8 mouse cellular contexts compared by ENCODE assay signal in genomic region chr14:54617152-54617896, GRCm38 (mm10). TPM values are rescaled to one million over a fixed set of nuclear protein-coding genes. Genes with fewer than 3 reads are reported as not detected.
DNase-seq lines count a peak whose midpoint lies in the region; ATAC-seq and TF ChIP-seq lines count a peak whose summit lies in the region.
"Had no signal": no experiment of that assay in that cellular context is flagged by ENCODE, and none has a peak within 500 bp of the region (broad histone marks: within the 10 kb centered on the region; RNA-seq: fewer than 3 reads in every experiment).

No protein-coding gene starts in this region.

- H3K9ac ChIP-seq in liver, postnatal 0 days (replicated peaks) = peak overlapping the region; percentile 75

- peak; percentile 6; the same call in 1 of the 2 replicates for TF ChIP-seq CTCF in brain, embryonic 14.5 days (IDR thresholded peaks at IDR 0.05; ENCODE audit: borderline replicate concordance, extremely low read depth, insufficient read depth, insufficient read length)
- peak; percentile 46 for TF ChIP-seq CTCF in liver, postnatal 0 days (IDR thresholded peaks at IDR 0.05; ENCODE audit: low read depth)

- H3K4me1 ChIP-seq in liver, postnatal 0 days (ENCODE audit: insufficient read depth) = peaks cover 10% of the 10 kb centered on the region; the same call in 1 of the 2 replicates

- H3K27me3 ChIP-seq in liver, postnatal 0 days (ENCODE audit: insufficient read depth, low read length) = no peaks in the 10 kb centered on the region

- TF ChIP-seq POLR2A in brain, embryonic 14.5 days (IDR thresholded peaks at IDR 0.05; ENCODE audit: borderline replicate concordance, extremely low read depth, insufficient read depth, insufficient read length, poor library complexity, severe bottlenecking) = no peak

- H3K9me3 ChIP-seq in liver, postnatal 0 days (ENCODE audit: low read length) = no peaks in the 10 kb centered on the region

- DNase-seq in retina, embryonic 14.5 days (ENCODE audit: low spot score) = peak; percentile 46
- DNase-seq in retina, postnatal 1 day = no peak
- peak; percentile 43 for DNase-seq in brain, embryonic 14.5 days (ENCODE audit: low read depth)
- DNase-seq in liver, postnatal 0 days = peak; percentile 52
- DNase-seq in thymus, postnatal 25 days = peak; percentile 26
- no peak for DNase-seq in gastrocnemius, postnatal 25 days

- 2% methylated on average over 38 of the region's 38 CpGs for WGBS in liver, postnatal 0 days (ENCODE audit: insufficient replicate concordance)

- ATAC-seq in hematopoietic stem cell, adult 5-6 weeks (replicated peaks in 1 of 2; ENCODE audit: insufficient read depth in 1 of 2, low FRiP score in 2 of 2, low TSS enrichment in 1 of 2, low read depth in 1 of 2, poor library complexity in 2 of 2, severe bottlenecking in 2 of 2) = peak; percentile 18 to 24; a peak in 1 of 4 replicates
- peak; percentile 58 for ATAC-seq in liver, postnatal 0 days

- TF ChIP-seq EP300 in liver, postnatal 0 days (IDR thresholded peaks at IDR 0.05; ENCODE audit: low read depth) = no peak

- peaks cover 15% of the 10 kb centered on the region for H3K36me3 ChIP-seq in liver, postnatal 0 days (replicated peaks; ENCODE audit: insufficient read depth, low read length)

- H3K4me2 ChIP-seq in liver, postnatal 0 days (ENCODE audit: low read depth, low read length) = peak overlapping the region; percentile 82

- peak overlapping the region; percentile 71 for H3K27ac ChIP-seq in liver, postnatal 0 days (ENCODE audit: low read depth)

- peak overlapping the region; percentile 81 for H3K4me3 ChIP-seq in liver, postnatal 0 days (ENCODE audit: low read depth, low read length)

RNA-seq across cellular contexts. Expression of gene Psmb5, which starts 0.5 kb away (rescaled TPM):
- 257 and 335 TPM in 2 replicates for polyA plus RNA-seq in brain, embryonic 14.5 days (2012; rRNA removed)
- 27.2 and 41.8 TPM in 2 replicates for total RNA-seq in hematopoietic stem cell, adult 5-6 weeks (2017)
- 148 and 157 TPM in 2 replicates for polyA plus RNA-seq in liver, postnatal 0 days (2015; fragmentation: Nextera tagmentation; extraction: Ambion mirVana)
- 100 to 1,000 TPM; 175 to 184 TPM for total RNA-seq in gastrocnemius, postnatal 25 days (2021)

RNA-seq across cellular contexts. Expression of gene Psmb11, which starts 3.9 kb away (rescaled TPM):
- 0.07 TPM in 1 of 2 replicates, not detected in the other for polyA plus RNA-seq in brain, embryonic 14.5 days (2012; rRNA removed)
- not detected in 2 replicates for total RNA-seq in hematopoietic stem cell, adult 5-6 weeks (2017)
- not detected in 2 replicates for polyA plus RNA-seq in liver, postnatal 0 days (2015; fragmentation: Nextera tagmentation; extraction: Ambion mirVana)
- total RNA-seq in gastrocnemius, postnatal 25 days (2021) = not detected
- polyA plus RNA-seq: large intestine, adult 2 months had no signal

RNA-seq across cellular contexts. Expression of gene 4931414P19Rik, which starts 11.5 kb away (rescaled TPM):
- 12.8 and 14.5 TPM in 2 replicates for polyA plus RNA-seq in brain, embryonic 14.5 days (2012; rRNA removed)
- 3.8 and 15.3 TPM in 2 replicates for total RNA-seq in hematopoietic stem cell, adult 5-6 weeks (2017)
- 1.2 and 1.4 TPM in 2 replicates for polyA plus RNA-seq in liver, postnatal 0 days (2015; fragmentation: Nextera tagmentation; extraction: Ambion mirVana)
- 1 to 10 TPM; 2.9 to 3.4 TPM for total RNA-seq in gastrocnemius, postnatal 25 days (2021)

RNA-seq across cellular contexts. Expression of gene Gm17606, which starts 23.4 kb away (rescaled TPM):
- polyA plus RNA-seq in brain, embryonic 14.5 days (2012; rRNA removed) = not detected in 2 replicates
- total RNA-seq in hematopoietic stem cell, adult 5-6 weeks (2017) = not detected in 2 replicates
- not detected in 2 replicates for polyA plus RNA-seq in liver, postnatal 0 days (2015; fragmentation: Nextera tagmentation; extraction: Ambion mirVana)
- total RNA-seq in gastrocnemius, postnatal 25 days (2021) = not detected
- polyA plus RNA-seq: large intestine, adult 2 months had no signal

RNA-seq across cellular contexts. Expression of gene Cdh24, which starts 23.8 kb away (rescaled TPM):
- polyA plus RNA-seq in brain, embryonic 14.5 days (2012; rRNA removed) = 73.5 and 75.5 TPM in 2 replicates
- total RNA-seq in hematopoietic stem cell, adult 5-6 weeks (2017) = 1.4 and 2.3 TPM in 2 replicates
- 0.09 and 0.11 TPM in 2 replicates for polyA plus RNA-seq in liver, postnatal 0 days (2015; fragmentation: Nextera tagmentation; extraction: Ambion mirVana)
- total RNA-seq in gastrocnemius, postnatal 25 days (2021) = under 1 TPM; 0.28 to 0.38 TPM

Comparison
In these comparisons a context has a peak if more than half of its experiments do, and no peak if none do; other contexts are left out.
1. DNase-seq: peak in retina, embryonic 14.5 days (single experiment), brain, embryonic 14.5 days (single experiment), liver, postnatal 0 days (single experiment) and thymus, postnatal 25 days (single experiment); none in retina, postnatal 1 day (single experiment) and gastrocnemius, postnatal 25 days (single experiment).